Mouse (Mus musculus) CH12.LX (cell line): ENCODE results near the gene Krtap19-9b. TPM values are rescaled to one million over a fixed set of nuclear protein-coding genes. Genes with fewer than 3 reads are reported as not detected.

Experiments
- DNase-seq: peaks from one replicate; pipeline ENCODE4 v3.0.0-alpha.2; 2013; ENCODE audit errors: extremely low read depth
- H3K27ac ChIP-seq: 2 replicates; pipeline ENCODE4 v1.5.1; 2012; ENCODE audit warnings: low read depth, mild to moderate bottlenecking, control low read depth, moderate library complexity; ENCODE audit not compliant: insufficient read depth
- H3K27me3 ChIP-seq: replicated peaks from 2 replicates; pipeline ENCODE3; 2012; ENCODE audit warnings: inconsistent platforms
- H3K36me3 ChIP-seq, 2 experiments: replicated peaks in 1 of 2; 2 replicates each; pipeline versions ENCODE3 to v1.6.1; 2012; ENCODE audit warnings: inconsistent platforms in 1 of 2, low read length in 1 of 2, mild to moderate bottlenecking in 1 of 2, mixed read lengths in 1 of 2, moderate library complexity in 1 of 2; ENCODE audit not compliant: control insufficient read depth in 1 of 2, insufficient read depth in 1 of 2
- H3K4me1 ChIP-seq, 2 experiments: 2 replicates each; pipeline ENCODE4 v1.6.1; 2012; ENCODE audit warnings: inconsistent platforms in 1 of 2, moderate library complexity in 1 of 2; ENCODE audit not compliant: insufficient read depth in 2 of 2, control insufficient read depth in 1 of 2
- H3K4me2 ChIP-seq: 2 replicates; pipeline ENCODE4 v1.6.1; 2012; ENCODE audit warnings: low read depth, mild to moderate bottlenecking, control low read depth; ENCODE audit not compliant: poor library complexity, insufficient read depth, severe bottlenecking
- H3K4me3 ChIP-seq, 3 experiments: fragments of 150-350 bp in 1 of 3; sonication (generic) in 1 of 3; replicated peaks in 1 of 3; 2 replicates each; pipeline versions ENCODE3 to v1.5.1; 2011 to 2012; ENCODE audit warnings: low read depth in 2 of 3, low read length in 2 of 3, mild to moderate bottlenecking in 2 of 3, moderate library complexity in 2 of 3, control low read depth in 1 of 3, improper control_type of control experiment in 1 of 3, inconsistent platforms in 1 of 3, mixed read lengths in 1 of 3; ENCODE audit not compliant: poor library complexity in 1 of 3
- H3K79me2 ChIP-seq: replicated peaks from 2 replicates; pipeline ENCODE4 v1.6.1; 2012; ENCODE audit warnings: mild to moderate bottlenecking, moderate library complexity; ENCODE audit not compliant: control insufficient read depth, poor library complexity, insufficient read depth, severe bottlenecking; ENCODE audit errors: extremely low read depth
- H3K9ac ChIP-seq: 2 replicates; pipeline ENCODE4 v1.6.1; 2012; ENCODE audit warnings: low read depth, mild to moderate bottlenecking, control low read depth, moderate library complexity; ENCODE audit not compliant: insufficient read depth
- H3K9me3 ChIP-seq: replicated peaks from 2 replicates; pipeline ENCODE3; 2012; ENCODE audit warnings: low read length, inconsistent platforms, mixed read lengths
- CHD1 ChIP-seq: IDR thresholded peaks from 2 replicates; pipeline ENCODE4 v1.6.1; 2012; ENCODE audit warnings: low read depth, low read length, improper control_type of control experiment, inconsistent platforms
- CHD2 ChIP-seq: IDR thresholded peaks from 2 replicates; pipeline ENCODE4 v1.6.1; 2011; ENCODE audit warnings: low read length, improper control_type of control experiment
- CTCF ChIP-seq, 2 experiments: IDR thresholded peaks in 1 of 2; conservative IDR thresholded peaks in 1 of 2; 2 replicates each; pipeline ENCODE4 v1.5.1; 2011 to 2012; ENCODE audit warnings: low read depth in 2 of 2, low read length in 2 of 2, improper control_type of control experiment in 1 of 2, inconsistent platforms in 1 of 2, mild to moderate bottlenecking in 1 of 2, moderate library complexity in 1 of 2
- E2F4 ChIP-seq: IDR thresholded peaks from 2 replicates; pipeline ENCODE4 v1.6.1; 2011; ENCODE audit warnings: low read depth, low read length, improper control_type of control experiment; ENCODE audit not compliant: insufficient replicate concordance
- GABPA ChIP-seq: IDR thresholded peaks from 2 replicates; pipeline ENCODE4 v1.6.1; 2012; ENCODE audit warnings: low read depth, low read length, improper control_type of control experiment, inconsistent platforms; ENCODE audit not compliant: insufficient replicate concordance
- HCFC1 ChIP-seq: IDR thresholded peaks from 2 replicates; pipeline ENCODE4 v1.6.1; 2012; ENCODE audit warnings: low read depth, mild to moderate bottlenecking, inconsistent platforms, low read length, improper control_type of control experiment
- IRF4 ChIP-seq: IDR thresholded peaks from 2 replicates; pipeline ENCODE4 v1.6.1; 2014; ENCODE audit warnings: low read depth, mild to moderate bottlenecking, inconsistent platforms, low read length, improper control_type of control experiment
- JUN ChIP-seq: IDR thresholded peaks from 2 replicates; pipeline ENCODE4 v1.6.1; 2011; ENCODE audit warnings: low read depth, mild to moderate bottlenecking, low read length, improper control_type of control experiment, moderate library complexity; ENCODE audit not compliant: insufficient read depth
- KAT2A ChIP-seq: IDR thresholded peaks from 2 replicates; pipeline ENCODE4 v1.6.1; 2012; ENCODE audit warnings: low read length, improper control_type of control experiment, inconsistent platforms; ENCODE audit not compliant: insufficient replicate concordance
- MAX ChIP-seq: IDR thresholded peaks from 2 replicates; pipeline ENCODE4 v1.6.1; 2011; ENCODE audit warnings: low read length, improper control_type of control experiment
- MEF2A ChIP-seq: IDR thresholded peaks from 2 replicates; pipeline ENCODE4 v1.6.1; 2014; ENCODE audit warnings: low read depth, mild to moderate bottlenecking, inconsistent platforms, low read length, improper control_type of control experiment, borderline replicate concordance
- MXI1 ChIP-seq: IDR thresholded peaks from 2 replicates; pipeline ENCODE4 v1.6.1; 2011; ENCODE audit warnings: mild to moderate bottlenecking, low read depth, low read length, improper control_type of control experiment
- MYC ChIP-seq: IDR thresholded peaks from 2 replicates; pipeline ENCODE4 v1.6.1; 2011; ENCODE audit warnings: low read depth, mild to moderate bottlenecking, improper control_type of control experiment, low read length
- NELFE ChIP-seq: IDR thresholded peaks from 2 replicates; pipeline ENCODE4 v1.6.1; 2011; ENCODE audit warnings: low read depth, low read length, improper control_type of control experiment
- PAX5 ChIP-seq: IDR thresholded peaks from 2 replicates; pipeline ENCODE4 v1.6.1; 2012; ENCODE audit warnings: low read length, inconsistent platforms, mixed read lengths
- POLR2A ChIP-seq: IDR thresholded peaks from 2 replicates; pipeline ENCODE4 v1.6.1; 2011; ENCODE audit warnings: low read depth, mild to moderate bottlenecking, improper control_type of control experiment, low read length
- RAD21 ChIP-seq: IDR thresholded peaks from 2 replicates; pipeline ENCODE4 v1.6.1; 2011; ENCODE audit warnings: low read depth, mild to moderate bottlenecking, low read length, improper control_type of control experiment, moderate library complexity
- RCOR1 ChIP-seq: conservative IDR thresholded peaks from 2 replicates; pipeline ENCODE4 v1.6.1; 2012; ENCODE audit warnings: low read depth, mild to moderate bottlenecking, inconsistent platforms, low read length, improper control_type of control experiment
- SIN3A ChIP-seq: IDR thresholded peaks from 2 replicates; pipeline ENCODE4 v1.6.1; 2012; ENCODE audit warnings: low read length, improper control_type of control experiment, inconsistent platforms
- SMC3 ChIP-seq: IDR thresholded peaks from 2 replicates; pipeline ENCODE4 v1.6.1; 2011; ENCODE audit warnings: low read depth, low read length, improper control_type of control experiment
- UBTF ChIP-seq: IDR thresholded peaks from 2 replicates; pipeline ENCODE4 v1.6.1; 2012; ENCODE audit warnings: low read depth, mild to moderate bottlenecking, inconsistent platforms, low read length, improper control_type of control experiment, moderate library complexity
- USF1 ChIP-seq: IDR thresholded peaks from 2 replicates; pipeline ENCODE4 v1.6.1; 2014; ENCODE audit warnings: low read depth, mild to moderate bottlenecking, inconsistent platforms, low read length, improper control_type of control experiment
- ZC3H11A ChIP-seq: IDR thresholded peaks from 2 replicates; pipeline ENCODE4 v1.6.1; 2012; ENCODE audit warnings: low read depth, mild to moderate bottlenecking, inconsistent platforms, low read length, improper control_type of control experiment
- ZKSCAN1 ChIP-seq: IDR thresholded peaks from 2 replicates; pipeline ENCODE4 v1.6.1; 2012; ENCODE audit warnings: low read depth, inconsistent platforms, low read length, improper control_type of control experiment, borderline replicate concordance
- ZMIZ1 ChIP-seq: IDR thresholded peaks from 2 replicates; pipeline ENCODE4 v1.6.1; 2012; ENCODE audit warnings: low read depth, mild to moderate bottlenecking, inconsistent platforms, low read length, improper control_type of control experiment
- dilution Hi-C: fragments of 300-500 bp; cut with MboI; formaldehyde crosslinking; loops from 2 replicates; pipeline ENCODE4 v1.14.3; 2020; ENCODE audit warnings: low sequenced_read_pairs; ENCODE audit not compliant: extremely low pct_unique_long_range_greater_than_20kb, extremely low pct_ligation_motif_present
- in situ Hi-C: fragments of 300-500 bp; cut with MboI; formaldehyde crosslinking; loops from 3 replicates; pipeline ENCODE4 v1.14.3; 2019; ENCODE audit warnings: low sequenced_read_pairs, low pct_ligation_motif_present, low pct_unique_long_range_greater_than_20kb, mixed read lengths
- polyA plus RNA-seq: library from polyadenylated mRNA; unstranded; fragments of >175 nt; gene quantifications from 2 replicates; pipeline ENCODE4 v1.2.1, GENCODE M21; 2012; ENCODE audit warnings: low read depth; ENCODE audit not compliant: insufficient read length
- total RNA-seq, 2 experiments: library from RNA; depleted of rRNA; stranded (reverse); fragments of 300-350 nt in 1 of 2; fragments of >200 nt in 1 of 2; gene quantifications; 2 replicates each; pipeline ENCODE4 v1.2.3; 2012 to 2014

Krtap19-9b gene
- total RNA-seq (2012; rRNA removed) (not detected in 2 replicates), total RNA-seq (2014; rRNA removed) (not detected in 2 replicates), polyA plus RNA-seq (not detected in 2 replicates)

GRCm38 (mm10) chr16:88932165-88932564 lies at the start of gene Krtap19-9b:
Krtap19-9b (minus strand) TSS chr16:88932265.
- H3K4me2 ChIP-seq, result no peak within 1 kb of the TSS
- H3K9ac ChIP-seq, result no peak within 1 kb of the TSS
- no peaks in the 10 kb centered on the region for H3K27me3 ChIP-seq
- dilution Hi-C loops (no loop called here), in situ Hi-C loops (no loop called here)
- no peak for DNase-seq
- no peaks in the 10 kb centered on the region for H3K79me2 ChIP-seq
- TF ChIP-seq MXI1, result no peak
- no peak for TF ChIP-seq KAT2A
- no peak for TF ChIP-seq RAD21
- TF ChIP-seq SMC3, result no peak
- no peak for TF ChIP-seq ZC3H11A
- TF ChIP-seq IRF4, result no peak
- no peak for TF ChIP-seq ZKSCAN1
- no peak for TF ChIP-seq MAX
- no peak for TF ChIP-seq CHD1
- TF ChIP-seq MYC, result no peak
- no peak for TF ChIP-seq RCOR1
- no peak for TF ChIP-seq CTCF (conservative IDR thresholded peaks at IDR 0.05 in 1 of 2, IDR thresholded peaks at IDR 0.05 in 1 of 2; ENCODE audit: low read depth in 2 of 2, low read length in 2 of 2)
- TF ChIP-seq USF1, result no peak
- TF ChIP-seq CHD2, result no peak
- H3K9me3 ChIP-seq, result peaks cover 47% of the 10 kb centered on the region
- no peak within 1 kb of the TSS for H3K27ac ChIP-seq
- no peak within 1 kb of the TSS for H3K4me3 ChIP-seq
- H3K36me3 ChIP-seq, result no peaks in the 10 kb centered on the region
- H3K4me1 ChIP-seq, result no peaks in the 10 kb centered on the region

GRCm38 (mm10) chr16:88962773-88963172 lies 30.7 kb upstream of the Krtap19-9b start, which contains the start of gene Krtap16-3:
Krtap16-3 (minus strand) TSS chr16:88962873.
- dilution Hi-C loops (no loop called here), in situ Hi-C loops (no loop called here)
- no peak within 1 kb of the TSS for H3K4me2 ChIP-seq

More at GRCm38 (mm10) chr16:88962773-88963172, 30.7 kb upstream of the Krtap19-9b start, which contains the start of gene Krtap16-3:
- Histone ChIP-seq H3K27ac (no peak within 1 kb of the TSS), H3K4me3 (no peak within 1 kb of the TSS), H3K79me2 (no peaks in the 10 kb centered on the region), H3K4me1 (no peaks in the 10 kb centered on the region), H3K9me3 (peaks cover 21% of the 10 kb centered on the region)
- DNase-seq, result no peak
- TF ChIP-seq ZMIZ1, result no peak
- TF ChIP-seq SIN3A, result no peak
- TF ChIP-seq KAT2A, result no peak
- no peak for TF ChIP-seq IRF4
- TF ChIP-seq ZKSCAN1, result no peak
- TF ChIP-seq PAX5, result no peak
- TF ChIP-seq NELFE, result no peak
- TF ChIP-seq POLR2A, result no peak
- TF ChIP-seq HCFC1, result no peak
- TF ChIP-seq MEF2A, result no peak
- TF ChIP-seq MAX, result no peak
- no peak for TF ChIP-seq ZC3H11A
- TF ChIP-seq GABPA, result no peak
- no peak for TF ChIP-seq RAD21
- TF ChIP-seq JUN, result no peak
- no peak for TF ChIP-seq UBTF
- TF ChIP-seq E2F4, result no peak
- TF ChIP-seq, all 38 proteins: peak for 0
- no peak within 1 kb of the TSS for H3K9ac ChIP-seq
- no peaks in the 10 kb centered on the region for H3K27me3 ChIP-seq
- H3K36me3 ChIP-seq, result no peaks in the 10 kb centered on the region
